Mouse (Mus musculus): ENCODE data around the gene Adarb1.

DNA sequence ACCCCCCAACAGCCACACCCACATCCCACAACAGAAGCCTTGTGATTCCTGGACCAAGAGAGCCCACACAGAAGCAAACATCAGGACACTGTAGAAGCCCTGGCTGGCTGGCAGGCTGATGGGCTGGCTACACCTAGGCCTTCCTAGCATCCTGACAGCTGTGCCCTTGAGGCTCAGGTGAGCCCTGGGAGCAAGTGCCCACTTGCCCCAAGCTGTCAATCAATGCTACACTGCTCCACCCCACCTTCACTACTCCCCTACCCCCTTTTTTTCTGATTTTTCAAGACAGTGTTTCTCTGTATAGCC is 32.0 kb upstream of the Adarb1 start:
- no peak for TF ChIP-seq CHD2 (IDR thresholded peaks at IDR 0.05; ENCODE audit: low read depth, low read length)
- no peak for TF ChIP-seq MAFK (IDR thresholded peaks at IDR 0.05; ENCODE audit: insufficient read depth, low read depth, low read length)
- TF ChIP-seq ZNF384 (IDR thresholded peaks at IDR 0.05; ENCODE audit: low read depth, low read length) = no peak
- no peak for TF ChIP-seq HCFC1 (IDR thresholded peaks at IDR 0.05; ENCODE audit: borderline replicate concordance, insufficient read depth, low read length)
- no peak for TF ChIP-seq ZC3H11A (IDR thresholded peaks at IDR 0.05; ENCODE audit: borderline replicate concordance, low read depth, low read length)

Measured in ES-E14 (cell line).